Mouse (Mus musculus) MEL (cell line): Measurements from ENCODE around the gene Tppp. TPM values are rescaled to one million over a fixed set of nuclear protein-coding genes. Genes with fewer than 3 reads are reported as not detected.

Experiments
- DNase-seq: peaks from one replicate; pipeline ENCODE4 v3.0.0; 2011; ENCODE audit warnings: low read depth, low spot score
- H3K27ac ChIP-seq: 2 replicates; pipeline ENCODE4 v1.5.1; 2012; ENCODE audit warnings: low read depth, mild to moderate bottlenecking, control low read depth, low read length, moderate library complexity; ENCODE audit not compliant: control insufficient read depth
- H3K27me3 ChIP-seq, 2 experiments: fragments of 150-350 bp in 1 of 2; sonication (generic) in 1 of 2; 2 replicates each; pipeline ENCODE4 v1.6.1; 2012; ENCODE audit warnings: low read length in 2 of 2, mild to moderate bottlenecking in 2 of 2, improper control_type of control experiment in 1 of 2, moderate library complexity in 1 of 2; ENCODE audit not compliant: insufficient read depth in 2 of 2, control insufficient read depth in 1 of 2
- H3K36me3 ChIP-seq, 2 experiments: 2 replicates each; pipeline ENCODE4 v1.6.1; 2012 to 2014; ENCODE audit warnings: low read length in 2 of 2, improper control_type of control experiment in 1 of 2, inconsistent platforms in 1 of 2, mild to moderate bottlenecking in 1 of 2; ENCODE audit not compliant: insufficient read depth in 2 of 2, control insufficient read depth in 1 of 2
- H3K4me1 ChIP-seq, 2 experiments: fragments of 150-350 bp in 1 of 2; sonication (generic) in 1 of 2; 2 replicates each; pipeline ENCODE4 v1.6.1; 2012; ENCODE audit warnings: low read length in 2 of 2, improper control_type of control experiment in 1 of 2, mild to moderate bottlenecking in 1 of 2; ENCODE audit not compliant: insufficient read depth in 2 of 2, control insufficient read depth in 1 of 2
- H3K4me3 ChIP-seq, 2 experiments: fragments of 150-350 bp in 1 of 2; sonication (generic) in 1 of 2; 2 replicates each; pipeline ENCODE4 v1.5.1; 2012; ENCODE audit warnings: low read depth in 2 of 2, low read length in 2 of 2, mild to moderate bottlenecking in 2 of 2, moderate library complexity in 2 of 2, control low read depth in 1 of 2, improper control_type of control experiment in 1 of 2; ENCODE audit not compliant: control insufficient read depth in 1 of 2, insufficient read depth in 1 of 2
- H3K79me2 ChIP-seq: 2 replicates; pipeline ENCODE4 v1.6.1; 2012; ENCODE audit warnings: mild to moderate bottlenecking, low read length, moderate library complexity; ENCODE audit not compliant: control insufficient read depth, poor library complexity, insufficient read depth
- H3K9ac ChIP-seq: 2 replicates; pipeline ENCODE4 v1.6.1; 2012; ENCODE audit warnings: low read depth, mild to moderate bottlenecking, control low read depth, low read length, moderate library complexity; ENCODE audit not compliant: control insufficient read depth, poor library complexity, severe bottlenecking
- H3K9me3 ChIP-seq: fragments of 150-350 bp; sonication (generic); replicated peaks from 2 replicates; pipeline ENCODE4 v1.6.1; 2012; ENCODE audit warnings: mild to moderate bottlenecking, low read length, improper control_type of control experiment, moderate library complexity; ENCODE audit not compliant: insufficient read depth
- BHLHE40 ChIP-seq: IDR thresholded peaks from 2 replicates; pipeline ENCODE4 v1.6.1; 2012; ENCODE audit warnings: low read depth, mild to moderate bottlenecking, inconsistent platforms, low read length, improper control_type of control experiment, borderline replicate concordance
- CHD1 ChIP-seq: IDR thresholded peaks from 2 replicates; pipeline ENCODE4 v1.6.1; 2012; ENCODE audit warnings: low read depth, mild to moderate bottlenecking, inconsistent platforms, low read length, improper control_type of control experiment
- CTCF ChIP-seq, 3 experiments: IDR thresholded peaks in 2 of 3; conservative IDR thresholded peaks in 1 of 3; 2 replicates each; pipeline ENCODE4 v1.5.1; 2011 to 2012; ENCODE audit warnings: low read length in 3 of 3, low read depth in 2 of 3, mild to moderate bottlenecking in 2 of 3, improper control_type of control experiment in 1 of 3, inconsistent platforms in 1 of 3, mixed read lengths in 1 of 3, moderate library complexity in 1 of 3; ENCODE audit not compliant: control insufficient read depth in 1 of 3, insufficient read depth in 1 of 3, poor library complexity in 1 of 3, severe bottlenecking in 1 of 3
- E2F4 ChIP-seq: IDR thresholded peaks from 2 replicates; pipeline ENCODE4 v1.6.1; 2011; ENCODE audit warnings: low read depth, low read length, improper control_type of control experiment, borderline replicate concordance
- ELF1 ChIP-seq: IDR thresholded peaks from 2 replicates; pipeline ENCODE4 v1.6.1; 2014; ENCODE audit warnings: low read depth, mild to moderate bottlenecking, inconsistent platforms, low read length, improper control_type of control experiment, moderate library complexity
- EP300 ChIP-seq, 2 experiments: IDR thresholded peaks; 2 replicates each; pipeline ENCODE4 v1.6.1; 2011; ENCODE audit warnings: improper control_type of control experiment in 2 of 2, low read length in 2 of 2, low read depth in 1 of 2, mild to moderate bottlenecking in 1 of 2
- ETS1 ChIP-seq: IDR thresholded peaks from 2 replicates; pipeline ENCODE4 v1.6.1; 2012; ENCODE audit warnings: low read depth, mild to moderate bottlenecking, inconsistent platforms, low read length, improper control_type of control experiment, moderate library complexity
- GABPA ChIP-seq: IDR thresholded peaks from 2 replicates; pipeline ENCODE4 v1.6.1; 2012; ENCODE audit warnings: low read depth, mild to moderate bottlenecking, inconsistent platforms, low read length, improper control_type of control experiment, moderate library complexity
- GATA1 ChIP-seq: IDR thresholded peaks from 2 replicates; pipeline ENCODE4 v1.6.1; 2011; ENCODE audit warnings: low read depth, low read length, improper control_type of control experiment
- JUND ChIP-seq: IDR thresholded peaks from 2 replicates; pipeline ENCODE4 v1.6.1; 2011; ENCODE audit warnings: low read depth, mild to moderate bottlenecking, improper control_type of control experiment, low read length
- MAX ChIP-seq: IDR thresholded peaks from 2 replicates; pipeline ENCODE4 v1.6.1; 2011; ENCODE audit warnings: low read length, improper control_type of control experiment
- MEF2A ChIP-seq: IDR thresholded peaks from 2 replicates; pipeline ENCODE4 v1.6.1; 2014; ENCODE audit warnings: low read depth, mild to moderate bottlenecking, inconsistent platforms, low read length, improper control_type of control experiment; ENCODE audit not compliant: poor library complexity, insufficient replicate concordance, severe bottlenecking; ENCODE audit errors: extremely low read depth
- MXI1 ChIP-seq: IDR thresholded peaks from 2 replicates; pipeline ENCODE4 v1.6.1; 2011; ENCODE audit warnings: mild to moderate bottlenecking, low read depth, low read length, improper control_type of control experiment
- MYC ChIP-seq: IDR thresholded peaks from 2 replicates; pipeline ENCODE4 v1.6.1; 2011; ENCODE audit warnings: low read depth, mild to moderate bottlenecking, low read length, improper control_type of control experiment, moderate library complexity
- NRF1 ChIP-seq: IDR thresholded peaks from 2 replicates; pipeline ENCODE4 v1.6.1; 2014; ENCODE audit warnings: low read depth, mild to moderate bottlenecking, inconsistent platforms, low read length, improper control_type of control experiment, moderate library complexity; ENCODE audit not compliant: poor library complexity, insufficient read depth, severe bottlenecking
- POLR2AphosphoS2 ChIP-seq: IDR thresholded peaks from 2 replicates; pipeline ENCODE4 v1.6.1; 2011; ENCODE audit warnings: low read length, improper control_type of control experiment
- POLR2AphosphoS5 ChIP-seq: IDR thresholded peaks from 2 replicates; pipeline ENCODE4 v1.6.1; 2012; ENCODE audit warnings: low read depth, borderline replicate concordance, mild to moderate bottlenecking, inconsistent platforms, low read length, moderate library complexity, mixed read lengths
- RAD21 ChIP-seq: IDR thresholded peaks from 2 replicates; pipeline ENCODE4 v1.6.1; 2011; ENCODE audit warnings: mild to moderate bottlenecking, low read depth, low read length, improper control_type of control experiment
- RCOR1 ChIP-seq: IDR thresholded peaks from 2 replicates; pipeline ENCODE4 v1.6.1; 2012; ENCODE audit warnings: low read depth, mild to moderate bottlenecking, inconsistent platforms, low read length, improper control_type of control experiment
- SIN3A ChIP-seq: IDR thresholded peaks from 2 replicates; pipeline ENCODE4 v1.6.1; 2012; ENCODE audit warnings: low read length, improper control_type of control experiment, inconsistent platforms
- TAL1 ChIP-seq: IDR thresholded peaks from 2 replicates; pipeline ENCODE4 v1.6.1; 2012; ENCODE audit warnings: mild to moderate bottlenecking, inconsistent platforms, low read length, moderate library complexity, mixed read lengths
- TBP ChIP-seq: IDR thresholded peaks from 2 replicates; pipeline ENCODE4 v1.8.0; 2011; ENCODE audit warnings: low read depth, low read length, improper control_type of control experiment
- TCF12 ChIP-seq: IDR thresholded peaks from 2 replicates; pipeline ENCODE4 v1.6.1; 2014; ENCODE audit warnings: low read depth, mild to moderate bottlenecking, inconsistent platforms, low read length, improper control_type of control experiment, moderate library complexity
- USF1 ChIP-seq: IDR thresholded peaks from 2 replicates; pipeline ENCODE4 v1.6.1; 2014; ENCODE audit warnings: low read depth, mild to moderate bottlenecking, inconsistent platforms, low read length, improper control_type of control experiment, moderate library complexity
- ZC3H11A ChIP-seq: IDR thresholded peaks from 2 replicates; pipeline ENCODE4 v1.6.1; 2012; ENCODE audit warnings: low read depth, mild to moderate bottlenecking, inconsistent platforms, low read length, improper control_type of control experiment
- ZKSCAN1 ChIP-seq: IDR thresholded peaks from 2 replicates; pipeline ENCODE4 v1.6.1; 2012; ENCODE audit warnings: low read depth, mild to moderate bottlenecking, inconsistent platforms, low read length, improper control_type of control experiment, moderate library complexity
- ZMIZ1 ChIP-seq: IDR thresholded peaks from 2 replicates; pipeline ENCODE4 v1.6.1; 2012; ENCODE audit warnings: low read depth, mild to moderate bottlenecking, inconsistent platforms, low read length, improper control_type of control experiment, moderate library complexity
- polyA plus RNA-seq, 2 experiments: library from polyadenylated mRNA; stranded (reverse) in 1 of 2; unstranded in 1 of 2; fragments of >175 nt in 1 of 2; fragments of >200 nt in 1 of 2; gene quantifications; 2 replicates each; pipeline versions ENCODE4 v1.2.1 to v1.2.4; 2012; ENCODE audit warnings: low replicate concordance in 2 of 2, low read depth in 1 of 2; ENCODE audit not compliant: insufficient read length in 2 of 2, insufficient read depth in 1 of 2, missing spikeins in 1 of 2
- total RNA-seq: library from RNA; depleted of rRNA; stranded (reverse); fragments of 300-350 nt; gene quantifications from 2 replicates; pipeline ENCODE4 v1.2.3, GENCODE M21; 2012

The Tppp gene
- total and polyA plus RNA-seq, 3 experiments = 0.04 TPM; not detected in 2

DNA sequence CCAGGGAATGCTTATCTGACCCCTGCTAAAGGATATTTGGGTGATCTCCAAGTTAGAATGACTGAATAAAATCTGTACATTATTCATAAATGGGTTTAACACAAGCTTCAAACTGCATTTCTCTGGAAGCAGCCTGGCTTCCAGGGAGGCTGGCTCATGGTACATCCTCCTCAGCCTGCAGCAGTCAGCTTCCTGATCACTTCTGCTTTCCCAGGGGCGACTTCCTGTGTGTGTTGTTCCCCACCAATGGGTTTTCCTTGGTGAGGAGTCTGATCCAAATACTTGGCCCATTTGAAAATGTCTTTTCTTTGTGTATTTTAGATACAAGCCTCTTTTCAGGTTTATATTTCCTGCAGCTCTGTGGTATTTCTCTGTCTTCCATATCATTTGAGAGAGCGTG is 19.8 kb downstream of the Tppp start:
- H3K36me3 ChIP-seq = no peaks in the 10 kb centered on the region
- no peaks in the 10 kb centered on the region for H3K9me3 ChIP-seq
- no peak overlapping the region for H3K4me3 ChIP-seq
- DNase-seq = peak; percentile 11
- H3K27ac ChIP-seq = no peak overlapping the region
- H3K27me3 ChIP-seq = no peaks in the 10 kb centered on the region
- TF ChIP-seq POLR2AphosphoS2 (no peak), ZMIZ1 (no peak), GATA1 (no peak), TBP (no peak), BHLHE40 (no peak), POLR2AphosphoS5 (no peak), MXI1 (no peak), ZKSCAN1 (no peak), NRF1 (no peak), RCOR1 (no peak), USF1 (no peak), GABPA (no peak), ETS1 (no peak)
- no peaks in the 10 kb centered on the region for H3K4me1 ChIP-seq
- no peaks in the 10 kb centered on the region for H3K79me2 ChIP-seq
- H3K9ac ChIP-seq = no peak overlapping the region

DNA sequence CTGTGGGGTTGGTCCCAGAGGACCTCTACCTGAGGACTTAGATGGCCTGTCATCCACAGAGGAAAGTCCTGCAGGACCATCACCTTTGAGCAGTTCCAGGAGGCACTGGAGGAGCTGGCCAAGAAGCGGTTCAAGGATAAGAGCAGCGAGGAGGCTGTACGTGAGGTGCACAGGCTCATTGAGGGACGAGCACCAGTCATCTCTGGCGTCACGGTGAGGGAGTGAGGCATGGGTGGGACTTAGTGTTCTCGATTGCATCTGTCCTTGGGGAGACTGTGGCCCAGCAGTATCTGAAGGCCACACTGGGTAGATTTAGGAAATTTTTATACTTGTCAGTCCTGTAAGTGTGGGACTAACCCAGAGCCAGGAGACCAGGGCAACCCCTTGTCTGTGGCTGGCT is 21.5 kb downstream of the Tppp start:
- Histone ChIP-seq H3K36me3 (no peaks in the 10 kb centered on the region), H3K4me1 (no peaks in the 10 kb centered on the region), H3K27me3 (no peaks in the 10 kb centered on the region), H3K79me2 (no peaks in the 10 kb centered on the region), H3K9me3 (no peaks in the 10 kb centered on the region)
- no peak for DNase-seq
- TF ChIP-seq ZC3H11A (no peak), USF1 (no peak), CHD1 (no peak), GABPA (no peak), CTCF (IDR thresholded peaks at IDR 0.05 in 2 of 3, conservative IDR thresholded peaks at IDR 0.05 in 1 of 3; ENCODE audit: control insufficient read depth in 1 of 3, insufficient read depth in 1 of 3, low read depth in 2 of 3, low read length in 3 of 3, poor library complexity in 1 of 3, severe bottlenecking in 1 of 3) (no peak), MYC (no peak), RCOR1 (no peak), ELF1 (no peak), TCF12 (no peak), RAD21 (no peak), E2F4 (no peak), TAL1 (no peak), MEF2A (no peak), EP300 (IDR thresholded peaks at IDR 0.05; ENCODE audit: low read depth in 1 of 2, low read length in 2 of 2) (no peak), MAX (no peak), GATA1 (no peak), JUND (no peak), SIN3A (no peak), POLR2AphosphoS2 (no peak)
- TF ChIP-seq, all 39 proteins: peak for 0
- no peak overlapping the region for H3K4me3 ChIP-seq
- H3K9ac ChIP-seq = no peak overlapping the region
- H3K27ac ChIP-seq = no peak overlapping the region
